Mouse (Mus musculus) midbrain, embryonic 16.5 days (tissue): ENCODE measurements at regions not wholly inside any gene's neighbourhood (a gene's known extent, or its start where the extent isn't known, plus 50 kb on each side); places are given as distances from the start of the nearest gene placed in this dataset.

Experiments used
- ATAC-seq: fragments of 200-750 bp; cut with Nextera tagmentation; 2 replicates; pipeline ENCODE4 v1.8.0; 2017; ENCODE audit warnings: moderate TSS enrichment
- H3K27ac ChIP-seq: fragments of 300-500 bp; sonication (generic); 2 replicates; pipeline ENCODE4 v1.5.1; 2014; ENCODE audit warnings: mild to moderate bottlenecking, low read length, mixed read lengths
- H3K27me3 ChIP-seq: fragments of 300-500 bp; sonication (generic); 2 replicates; pipeline ENCODE4 v1.6.1; 2014; ENCODE audit warnings: low read depth, low read length, mixed read lengths; ENCODE audit not compliant: control insufficient read depth, insufficient read depth
- H3K36me3 ChIP-seq: fragments of 300-500 bp; sonication (generic); 2 replicates; pipeline ENCODE4 v1.6.1; 2014; ENCODE audit warnings: mild to moderate bottlenecking, low read length, moderate library complexity, mixed read lengths; ENCODE audit not compliant: control insufficient read depth, insufficient read depth
- H3K4me1 ChIP-seq: fragments of 300-500 bp; sonication (generic); 2 replicates; pipeline ENCODE4 v1.6.1; 2014; ENCODE audit warnings: mild to moderate bottlenecking, low read length, mixed read lengths; ENCODE audit not compliant: control insufficient read depth, insufficient read depth
- H3K4me2 ChIP-seq: fragments of 300-500 bp; sonication (generic); 2 replicates; pipeline ENCODE4 v1.6.1; 2014; ENCODE audit warnings: mild to moderate bottlenecking, low read length, mixed read lengths
- H3K4me3 ChIP-seq: fragments of 300-500 bp; sonication (generic); 2 replicates; pipeline ENCODE4 v1.5.1; 2014; ENCODE audit warnings: low read depth, mild to moderate bottlenecking, low read length, moderate library complexity, mixed read lengths
- H3K9ac ChIP-seq: fragments of 300-500 bp; sonication (generic); 2 replicates; pipeline ENCODE4 v1.6.1; 2014; ENCODE audit warnings: low read depth, low read length, mixed read lengths
- H3K9me3 ChIP-seq: fragments of 300-500 bp; sonication (generic); replicated peaks from 2 replicates; pipeline ENCODE4 v1.6.1; 2014; ENCODE audit warnings: mild to moderate bottlenecking, low read length, mixed read lengths; ENCODE audit not compliant: control insufficient read depth, poor library complexity, severe bottlenecking
- WGBS: fragments of 180-500 bp; shearing (Covaris S2); extraction: QIAGEN DNeasy Blood & Tissue Kit; methylation state at CpG from one replicate; pipeline ENCODE4 v1.1.7; 2014; 5-methylcytosine and 5-hydroxymethylcytosine counted together

- no peak overlapping the region for H3K4me3 ChIP-seq
- H3K9ac ChIP-seq = no peak overlapping the region
- WGBS = 35% methylated on average over 1 of the region's 1 CpGs
- H3K27ac ChIP-seq = no peak overlapping the region
- no peaks in the 10 kb centered on the region for H3K27me3 ChIP-seq
- ATAC-seq = no peak
- no peaks in the 10 kb centered on the region for H3K9me3 ChIP-seq
- H3K36me3 ChIP-seq = no peaks in the 10 kb centered on the region
- no peak overlapping the region for H3K4me2 ChIP-seq
- no peaks in the 10 kb centered on the region for H3K4me1 ChIP-seq
Observed at GRCm38 (mm10) chr15:16541226-16541625, 187.3 kb upstream of the Cdh9 start.

DNA sequence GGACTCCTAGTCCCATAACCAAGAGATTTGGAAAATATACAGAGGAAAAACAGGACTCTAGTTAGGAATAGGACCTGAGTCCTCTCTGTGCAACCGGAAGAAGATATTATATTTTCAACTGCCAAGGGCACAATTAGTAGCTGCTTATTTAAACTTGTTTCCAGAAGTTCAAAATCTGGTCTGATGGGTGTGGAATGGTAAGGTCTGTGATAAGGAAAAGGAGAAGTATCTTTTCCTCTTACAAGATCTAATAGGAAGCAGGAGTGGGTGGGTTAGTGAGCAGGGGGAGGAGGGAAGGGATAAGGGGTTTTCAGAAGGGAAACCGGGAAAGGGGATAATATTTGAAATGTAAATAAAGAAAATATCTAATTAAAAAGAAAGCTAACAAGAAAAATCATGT, 173.4 kb upstream of the Cdh9 start:
- no peak overlapping the region for H3K27ac ChIP-seq
- no peaks in the 10 kb centered on the region for H3K36me3 ChIP-seq
- no peaks in the 10 kb centered on the region for H3K27me3 ChIP-seq
- H3K4me2 ChIP-seq = no peak overlapping the region
- WGBS = 86% methylated on average over 2 of the region's 2 CpGs
- H3K4me3 ChIP-seq = no peak overlapping the region
- H3K9me3 ChIP-seq = no peaks in the 10 kb centered on the region
- no peak overlapping the region for H3K9ac ChIP-seq
- no peaks in the 10 kb centered on the region for H3K4me1 ChIP-seq
- ATAC-seq = no peak

DNA sequence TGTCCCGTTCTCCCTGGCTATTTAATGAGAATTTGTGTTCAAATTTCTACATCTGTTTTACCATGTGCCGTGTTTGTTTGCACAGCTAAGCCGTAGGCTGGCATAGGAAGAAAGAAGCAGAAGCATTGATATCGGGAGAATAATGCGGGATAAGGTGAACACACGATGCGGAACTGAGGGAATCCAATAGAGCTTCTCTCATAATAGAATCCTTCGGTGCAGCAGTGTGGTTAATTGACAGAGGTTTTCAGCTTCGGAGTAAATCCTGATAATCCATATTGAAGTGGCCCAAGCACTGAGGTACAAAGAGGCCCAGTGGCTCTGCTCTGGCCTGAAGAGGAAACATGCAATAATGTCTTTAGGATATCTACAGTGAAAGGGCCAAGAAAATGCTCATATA, 172.2 kb upstream of the Cdh9 start:
- H3K4me2 ChIP-seq = peak overlapping the region; percentile 36; the same call in 1 of the 2 replicates
- no peaks in the 10 kb centered on the region for H3K36me3 ChIP-seq
- WGBS = 14% methylated on average over 9 of the region's 9 CpGs
- H3K27me3 ChIP-seq = no peaks in the 10 kb centered on the region
- no peaks in the 10 kb centered on the region for H3K4me1 ChIP-seq
- peak; percentile 76; the same call in 1 of the 2 replicates for ATAC-seq
- no peak overlapping the region for H3K27ac ChIP-seq
- H3K4me3 ChIP-seq = no peak overlapping the region
- peak overlapping the region; percentile 0; the same call in 1 of the 2 replicates for H3K9ac ChIP-seq
- H3K9me3 ChIP-seq = no peaks in the 10 kb centered on the region

DNA sequence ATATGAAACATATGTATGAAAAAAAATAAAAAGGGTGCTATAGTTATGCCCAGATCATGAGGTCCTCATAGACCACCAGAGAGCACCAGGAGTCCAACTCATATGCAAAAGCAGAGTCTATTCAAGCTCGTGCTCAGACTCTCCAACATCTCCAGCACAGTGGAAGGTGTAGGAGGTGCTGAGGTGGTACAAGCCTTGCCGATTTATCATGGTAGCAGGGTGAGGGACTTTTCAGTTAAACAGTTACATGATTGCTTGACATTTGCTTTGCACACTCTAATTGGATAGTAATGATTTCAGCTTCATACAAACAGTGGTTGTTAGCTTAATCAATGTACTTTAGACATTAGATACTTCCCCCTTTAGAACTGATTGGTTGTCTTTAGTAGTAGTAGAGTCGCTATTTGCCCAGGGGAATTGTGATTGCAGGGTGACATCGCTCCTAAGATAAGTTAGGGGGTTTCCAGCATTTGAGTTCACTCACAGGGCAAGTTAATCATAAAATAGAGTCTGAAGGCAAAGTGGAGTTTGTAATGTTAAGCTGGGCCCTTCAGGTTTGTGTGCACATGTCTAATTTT, 162.3 kb upstream of the Cdh9 start:
- H3K27ac ChIP-seq = no peak overlapping the region
- H3K9ac ChIP-seq = no peak overlapping the region
- H3K36me3 ChIP-seq = no peaks in the 10 kb centered on the region
- no peak overlapping the region for H3K4me3 ChIP-seq
- H3K4me1 ChIP-seq = no peaks in the 10 kb centered on the region
- H3K9me3 ChIP-seq = no peaks in the 10 kb centered on the region
- WGBS = 85% methylated on average over 4 of the region's 4 CpGs
- ATAC-seq = no peak
- no peak overlapping the region for H3K4me2 ChIP-seq
- H3K27me3 ChIP-seq = no peaks in the 10 kb centered on the region

DNA sequence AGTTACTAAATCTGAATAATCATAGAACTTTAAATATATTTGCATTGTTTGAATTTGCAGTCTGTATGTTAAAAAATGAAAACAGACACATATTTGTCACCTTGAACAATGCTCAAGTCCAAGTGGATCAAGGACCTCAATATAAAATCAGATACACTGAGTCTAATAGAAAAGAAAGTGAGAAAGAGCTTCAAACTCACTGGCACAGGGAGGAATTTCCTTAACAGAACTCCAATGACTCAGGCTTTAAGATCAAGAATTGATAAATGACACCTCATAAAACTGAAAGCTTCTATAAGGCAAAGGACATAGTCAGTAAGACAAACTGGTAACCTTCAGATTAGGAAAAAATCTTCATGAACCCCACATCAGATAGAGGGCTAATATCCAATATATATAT, 161.8 kb upstream of the Cdh9 start:
- Histone ChIP-seq H3K4me2 (no peak overlapping the region), H3K36me3 (no peaks in the 10 kb centered on the region), H3K9ac (no peak overlapping the region), H3K27ac (no peak overlapping the region), H3K27me3 (no peaks in the 10 kb centered on the region), H3K4me1 (no peaks in the 10 kb centered on the region), H3K9me3 (no peaks in the 10 kb centered on the region), H3K4me3 (no peak overlapping the region)
- ATAC-seq = no peak

DNA sequence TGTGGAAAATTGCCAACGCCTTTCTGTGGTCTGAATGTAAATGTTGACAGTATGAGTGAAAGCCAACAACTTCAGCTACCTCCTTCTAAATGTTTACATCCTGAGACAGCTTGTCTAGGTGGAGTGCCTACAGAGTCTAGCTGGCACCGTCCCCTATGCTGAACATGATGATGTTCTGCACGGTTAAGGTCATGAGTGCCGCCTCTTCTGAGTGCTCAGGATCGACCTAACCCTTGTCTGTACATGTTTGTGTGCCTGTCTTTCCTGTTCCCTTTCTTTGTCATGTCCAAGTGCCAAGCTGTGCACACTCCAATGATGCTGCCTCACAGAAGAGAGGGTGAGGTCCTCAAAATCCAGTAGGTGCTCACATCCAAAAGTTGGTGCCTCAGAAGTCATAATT, 111.7 kb upstream of the Cdh9 start:
- ATAC-seq = no peak
- H3K4me3 ChIP-seq = no peak overlapping the region
- no peaks in the 10 kb centered on the region for H3K27me3 ChIP-seq
- H3K27ac ChIP-seq = no peak overlapping the region
- no peaks in the 10 kb centered on the region for H3K4me1 ChIP-seq
- no peak overlapping the region for H3K4me2 ChIP-seq
- no peak overlapping the region for H3K9ac ChIP-seq
- H3K9me3 ChIP-seq = no peaks in the 10 kb centered on the region
- WGBS = 87% methylated on average over 5 of the region's 5 CpGs
- H3K36me3 ChIP-seq = no peaks in the 10 kb centered on the region

- no peak for ATAC-seq
- no peak overlapping the region for H3K9ac ChIP-seq
- H3K4me2 ChIP-seq = no peak overlapping the region
- no peak overlapping the region for H3K4me3 ChIP-seq
- H3K4me1 ChIP-seq = no peaks in the 10 kb centered on the region
- no peaks in the 10 kb centered on the region for H3K9me3 ChIP-seq
- no peak overlapping the region for H3K27ac ChIP-seq
- WGBS = 97% methylated on average over 8 of the region's 8 CpGs
- H3K27me3 ChIP-seq = no peaks in the 10 kb centered on the region
- H3K36me3 ChIP-seq = no peaks in the 10 kb centered on the region
Observed at GRCm38 (mm10) chr15:16629341-16630121, 99.0 kb upstream of the Cdh9 start.

GRCm38 (mm10) chr15:16639631-16640030, 88.9 kb upstream of the Cdh9 start:
- no peak overlapping the region for H3K4me2 ChIP-seq
- WGBS = 45% methylated on average over 3 of the region's 3 CpGs
- H3K9ac ChIP-seq = no peak overlapping the region
- H3K9me3 ChIP-seq = no peaks in the 10 kb centered on the region
- ATAC-seq = no peak
- H3K4me3 ChIP-seq = no peak overlapping the region
- no peak overlapping the region for H3K27ac ChIP-seq
- H3K36me3 ChIP-seq = no peaks in the 10 kb centered on the region
- no peaks in the 10 kb centered on the region for H3K4me1 ChIP-seq
- no peaks in the 10 kb centered on the region for H3K27me3 ChIP-seq

DNA sequence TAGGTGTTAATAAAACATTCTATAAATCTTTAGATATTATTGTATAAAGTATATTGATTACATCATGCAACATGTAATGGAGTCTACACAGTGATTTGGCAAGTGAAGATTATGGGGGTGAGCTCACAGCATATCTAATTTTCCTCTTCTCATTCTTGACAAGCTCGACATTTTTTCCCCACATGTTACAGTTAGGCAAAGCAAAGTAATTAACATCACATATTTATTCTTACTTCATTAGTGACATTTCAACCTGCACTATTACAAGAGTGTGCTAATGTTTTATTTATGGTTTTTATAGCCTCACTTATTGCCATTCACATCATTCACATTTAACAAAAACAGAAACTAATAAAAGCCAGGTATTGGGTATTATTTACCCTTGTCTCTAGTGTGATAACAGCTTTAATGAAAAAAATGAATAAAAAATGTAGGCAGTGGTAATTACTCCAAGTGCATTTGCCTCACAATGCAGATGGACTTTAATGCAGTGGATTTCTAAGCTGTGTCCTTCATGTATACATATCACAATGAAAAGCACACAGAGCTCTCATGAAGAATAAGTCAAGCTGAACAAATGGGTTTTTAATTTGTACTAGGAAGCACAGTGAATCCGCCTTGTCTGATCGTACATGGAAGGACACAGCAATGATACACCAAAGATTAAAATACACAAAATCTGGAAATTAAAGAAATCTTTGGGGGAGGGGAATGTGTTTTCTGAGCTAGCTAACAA, 75.5 kb upstream of the Cdh9 start:
- Histone ChIP-seq H3K27ac (no peak overlapping the region), H3K4me1 (no peaks in the 10 kb centered on the region), H3K27me3 (no peaks in the 10 kb centered on the region), H3K36me3 (no peaks in the 10 kb centered on the region), H3K9me3 (no peaks in the 10 kb centered on the region), H3K9ac (no peak overlapping the region), H3K4me2 (no peak overlapping the region), H3K4me3 (no peak overlapping the region)
- WGBS = 41% methylated on average over 3 of the region's 3 CpGs
- ATAC-seq = no peak
